Mouse (Mus musculus) spleen, postnatal 10 days (tissue): ENCODE measurements around the gene Ehd4.
A peak's percentile ranks its signal among the peaks of the same experiment; 100 is the strongest.

Source experiments
- DNase-seq, 2 experiments: peaks; one replicate each; pipeline ENCODE4 v3.0.0; 2021 to 2022; ENCODE audit warnings: low spot score in 2 of 2

Gene Ehd4

GRCm38 (mm10) chr2:120144390-120144789, 10.0 kb downstream of the Ehd4 start:
- DNase-seq = no peak

GRCm38 (mm10) chr2:120142336-120142735, 12.1 kb downstream of the Ehd4 start:
- DNase-seq = no peak

- DNase-seq = no peak
Observed at GRCm38 (mm10) chr2:120141671-120142070, 12.7 kb downstream of the Ehd4 start.

GRCm38 (mm10) chr2:120140326-120140725, 14.1 kb downstream of the Ehd4 start:
- DNase-seq = no peak

GRCm38 (mm10) chr2:120139091-120139490, 15.3 kb downstream of the Ehd4 start:
- DNase-seq = no peak

GRCm38 (mm10) chr2:120137281-120137680, 17.1 kb downstream of the Ehd4 start:
- no peak for DNase-seq

GRCm38 (mm10) chr2:120134453-120135075, 19.8 kb downstream of the Ehd4 start:
- peak in 1 of 2 experiments; percentile 39 for DNase-seq

GRCm38 (mm10) chr2:120131881-120132280, 22.5 kb downstream of the Ehd4 start:
- no peak for DNase-seq

GRCm38 (mm10) chr2:120129252-120129908, 25.0 kb downstream of the Ehd4 start:
- no peak for DNase-seq

- no peak for DNase-seq
Observed at GRCm38 (mm10) chr2:120128611-120129051, 25.8 kb downstream of the Ehd4 start.

GRCm38 (mm10) chr2:120128011-120128410, 26.4 kb downstream of the Ehd4 start:
- DNase-seq = no peak

GRCm38 (mm10) chr2:120126901-120127300, 27.5 kb downstream of the Ehd4 start:
- no peak for DNase-seq

- no peak for DNase-seq
Observed at GRCm38 (mm10) chr2:120126408-120126807, 28.0 kb downstream of the Ehd4 start.

GRCm38 (mm10) chr2:120125461-120125860, 28.9 kb downstream of the Ehd4 start:
- no peak for DNase-seq

GRCm38 (mm10) chr2:120124946-120125345, 29.5 kb downstream of the Ehd4 start:
- no peak for DNase-seq

- DNase-seq = no peak
Observed at GRCm38 (mm10) chr2:120124096-120124495, 30.3 kb downstream of the Ehd4 start.

- DNase-seq = no peak
Observed at GRCm38 (mm10) chr2:120122983-120123382, 31.4 kb downstream of the Ehd4 start.

- no peak for DNase-seq
Observed at GRCm38 (mm10) chr2:120117346-120117745, 37.1 kb downstream of the Ehd4 start.

- no peak for DNase-seq
Observed at GRCm38 (mm10) chr2:120116362-120116761, 38.0 kb downstream of the Ehd4 start.

- no peak for DNase-seq
Observed at GRCm38 (mm10) chr2:120114977-120115376, 39.4 kb downstream of the Ehd4 start.

GRCm38 (mm10) chr2:120113963-120114362, 40.4 kb downstream of the Ehd4 start:
- no peak for DNase-seq

- no peak for DNase-seq
Observed at GRCm38 (mm10) chr2:120113476-120113875, 40.9 kb downstream of the Ehd4 start.

GRCm38 (mm10) chr2:120111596-120111995, 42.8 kb downstream of the Ehd4 start:
- DNase-seq = no peak
